In the genomic region with DNA sequence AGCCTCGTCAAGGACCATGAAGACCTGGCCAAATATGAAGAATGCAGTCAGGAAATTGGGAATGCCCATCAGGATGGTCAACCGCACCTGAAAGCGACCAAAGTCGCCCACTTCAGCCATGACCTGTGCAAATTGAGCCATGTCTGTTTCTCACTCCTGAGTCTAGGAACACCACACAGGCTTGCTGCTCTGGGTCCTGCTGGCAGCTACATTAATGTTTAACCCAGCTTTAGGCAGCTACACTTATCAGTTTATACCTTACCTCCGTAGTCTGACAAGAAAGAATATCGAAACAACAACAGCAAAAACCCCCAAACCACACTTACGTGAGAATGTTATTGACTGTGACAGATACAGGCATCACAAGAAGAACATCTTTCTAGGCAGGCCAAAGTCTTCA, we compare ENCODE assay signal across 27 mouse cellular contexts. TPM values are rescaled to one million over a fixed set of nuclear protein-coding genes. Genes with fewer than 3 reads are reported as not detected.
A peak's percentile ranks its signal among the peaks of the same experiment; 100 is the strongest.
DNase-seq lines count a peak whose midpoint lies in the region; ATAC-seq and TF ChIP-seq lines count a peak whose summit lies in the region.
"Had no signal": no experiment of that assay in that cellular context is flagged by ENCODE, and none has a peak within 500 bp of the region (broad histone marks: within the 10 kb centered on the region; RNA-seq: fewer than 3 reads in every experiment).

No protein-coding gene starts in this region.

- H3K4me1 ChIP-seq in liver, embryonic 11.5 days (replicated peaks; ENCODE audit: control insufficient read depth, insufficient read depth, low read length), result peaks cover 4% of the 10 kb centered on the region
- peaks cover 26% of the 10 kb centered on the region for H3K4me1 ChIP-seq in liver, embryonic 13.5 days (replicated peaks)
- H3K4me1 ChIP-seq in liver, postnatal 0 days (ENCODE audit: insufficient read depth), result peaks cover 8% of the 10 kb centered on the region; the same call in 1 of the 2 replicates
- no peaks in the 10 kb centered on the region for H3K4me1 ChIP-seq in kidney, embryonic 14.5 days (ENCODE audit: control insufficient read depth, insufficient read depth, low read length)
- H3K4me1 ChIP-seq: embryonic facial prominence, embryonic 10.5 days; forebrain, embryonic 13.5 days; hindbrain, embryonic 10.5 days; hindbrain, embryonic 15.5 days had no signal

- H3K27me3 ChIP-seq in liver, embryonic 11.5 days (replicated peaks; ENCODE audit: control insufficient read depth, insufficient read depth, low read length), result no peaks in the 10 kb centered on the region
- no peaks in the 10 kb centered on the region for H3K27me3 ChIP-seq in liver, embryonic 13.5 days
- H3K27me3 ChIP-seq in liver, postnatal 0 days (ENCODE audit: insufficient read depth, low read length), result no peaks in the 10 kb centered on the region
- H3K27me3 ChIP-seq in kidney, embryonic 14.5 days (ENCODE audit: control insufficient read depth, insufficient read depth, low read length), result no peaks in the 10 kb centered on the region
- H3K27me3 ChIP-seq: forebrain, embryonic 13.5 days; hindbrain, embryonic 15.5 days; Patski had no signal

- ATAC-seq in liver, embryonic 11.5 days (replicated peaks; ENCODE audit: low FRiP score), result peak; percentile 31; the same call in 1 of the 2 replicates
- ATAC-seq in liver, embryonic 13.5 days (ENCODE audit: low read depth), result peak; percentile 60; the same call in 1 of the 2 replicates
- peak; percentile 44; the same call in 1 of the 2 replicates for ATAC-seq in liver, postnatal 0 days
- ATAC-seq in kidney, embryonic 14.5 days (ENCODE audit: low FRiP score, low TSS enrichment), result no peak
- ATAC-seq: activated CD4-positive, CD25-positive, alpha-beta regulatory T cell, adult 4 months; forebrain, embryonic 13.5 days; forebrain, postnatal 0 days; Patski had no signal

- WGBS in liver, embryonic 11.5 days, result 75% methylated on average over 7 of the region's 7 CpGs
- WGBS in liver, embryonic 13.5 days (ENCODE audit: insufficient replicate concordance), result 63% methylated on average over 7 of the region's 7 CpGs
- 68% methylated on average over 7 of the region's 7 CpGs for WGBS in liver, postnatal 0 days (ENCODE audit: insufficient replicate concordance)
- 88% methylated on average over 7 of the region's 7 CpGs for WGBS in kidney, embryonic 14.5 days

- TF ChIP-seq EP300 in liver, postnatal 0 days (IDR thresholded peaks at IDR 0.05; ENCODE audit: low read depth), result peak; percentile 16; the same call in 1 of the 2 replicates

- no peak for TF ChIP-seq CTCF in liver, postnatal 0 days (IDR thresholded peaks at IDR 0.05; ENCODE audit: low read depth)

- no peak overlapping the region; the same call in 1 of the 2 replicates for H3K27ac ChIP-seq in liver, embryonic 11.5 days (ENCODE audit: low read depth, low read length)
- no peak overlapping the region for H3K27ac ChIP-seq in liver, embryonic 13.5 days
- no peak overlapping the region for H3K27ac ChIP-seq in liver, postnatal 0 days (ENCODE audit: low read depth)
- H3K27ac ChIP-seq in kidney, embryonic 14.5 days (ENCODE audit: low read depth, low read length), result no peak overlapping the region
- H3K27ac ChIP-seq: embryonic facial prominence, embryonic 10.5 days; forebrain, embryonic 13.5 days; gastrocnemius, adult 2 months; heart, adult 2 months; hindbrain, embryonic 10.5 days; hindbrain, embryonic 15.5 days had no signal

- H3K36me3 ChIP-seq in liver, embryonic 11.5 days (ENCODE audit: control insufficient read depth, insufficient read depth, low read length), result no peaks in the 10 kb centered on the region
- no peaks in the 10 kb centered on the region for H3K36me3 ChIP-seq in liver, embryonic 13.5 days
- H3K36me3 ChIP-seq in liver, postnatal 0 days (replicated peaks; ENCODE audit: insufficient read depth, low read length), result no peaks in the 10 kb centered on the region
- H3K36me3 ChIP-seq in kidney, embryonic 14.5 days (ENCODE audit: control insufficient read depth, insufficient read depth, low read length), result no peaks in the 10 kb centered on the region
- H3K36me3 ChIP-seq: hindbrain, embryonic 10.5 days; hindbrain, embryonic 15.5 days had no signal

- no peak overlapping the region for H3K9ac ChIP-seq in liver, embryonic 11.5 days (ENCODE audit: low read depth, low read length)
- no peak overlapping the region for H3K9ac ChIP-seq in liver, embryonic 13.5 days
- no peak overlapping the region for H3K9ac ChIP-seq in liver, postnatal 0 days (replicated peaks)
- H3K9ac ChIP-seq in kidney, embryonic 14.5 days (ENCODE audit: low read depth, low read length), result no peak overlapping the region
- H3K9ac ChIP-seq: forebrain, embryonic 13.5 days; forebrain, postnatal 0 days; hindbrain, embryonic 15.5 days had no signal

- no peak for DNase-seq in liver, embryonic 11.5 days (ENCODE audit: low spot score)
- DNase-seq in liver, result no peak
- no peak for DNase-seq in liver, embryonic 13.5 days
- DNase-seq in liver, postnatal 0 days, result no peak
- no peak for DNase-seq in layer of hippocampus, adult 9-10 months (ENCODE audit: low spot score)
- DNase-seq in embryo, embryonic 9.5 days (ENCODE audit: extremely low spot score), result no peak
- no peak for DNase-seq in frontal cortex, postnatal 25 days (ENCODE audit: low spot score in 2 of 2)
- DNase-seq: adrenal gland, adult 2 months; adrenal gland, postnatal 25 days; cerebellum, adult 18-20 months; cerebellum, adult 9-11 months; cerebellum, postnatal 36 days; forebrain, postnatal 0 days; gastrocnemius, adult 2 months; gastrocnemius, postnatal 36 days; heart, adult 2 months had no signal

- H3K4me3 ChIP-seq in liver, embryonic 11.5 days (ENCODE audit: low read depth, low read length), result no peak overlapping the region
- no peak overlapping the region for H3K4me3 ChIP-seq in liver, embryonic 13.5 days (replicated peaks)
- peak overlapping the region; percentile 13; the same call in 1 of the 2 replicates for H3K4me3 ChIP-seq in liver, postnatal 0 days (ENCODE audit: low read depth, low read length)
- H3K4me3 ChIP-seq in kidney, embryonic 14.5 days (ENCODE audit: low read length), result no peak overlapping the region
- H3K4me3 ChIP-seq: embryonic facial prominence, embryonic 10.5 days; forebrain, embryonic 13.5 days; gastrocnemius, adult 2 months; heart, adult 2 months; hindbrain, embryonic 10.5 days; hindbrain, embryonic 15.5 days had no signal

- peak overlapping the region; percentile 3; the same call in 1 of the 2 replicates for H3K4me2 ChIP-seq in liver, embryonic 11.5 days
- peak overlapping the region; percentile 30 for H3K4me2 ChIP-seq in liver, embryonic 13.5 days
- H3K4me2 ChIP-seq in liver, postnatal 0 days (ENCODE audit: low read depth, low read length), result peak overlapping the region; percentile 60
- no peak overlapping the region for H3K4me2 ChIP-seq in kidney, embryonic 14.5 days (replicated peaks; ENCODE audit: low read depth, low read length)
- H3K4me2 ChIP-seq: forebrain, embryonic 13.5 days; heart, embryonic 11.5 days; hindbrain, embryonic 15.5 days had no signal

- no peaks in the 10 kb centered on the region for H3K9me3 ChIP-seq in liver, embryonic 11.5 days (ENCODE audit: control insufficient read depth, low read length)
- no peaks in the 10 kb centered on the region for H3K9me3 ChIP-seq in liver, embryonic 13.5 days (replicated peaks)
- H3K9me3 ChIP-seq in liver, postnatal 0 days (ENCODE audit: low read length), result no peaks in the 10 kb centered on the region
- no peaks in the 10 kb centered on the region for H3K9me3 ChIP-seq in kidney, embryonic 14.5 days (ENCODE audit: control insufficient read depth, low read length)
- H3K9me3 ChIP-seq: embryonic facial prominence, embryonic 10.5 days; forebrain, embryonic 13.5 days; hindbrain, embryonic 10.5 days; hindbrain, embryonic 15.5 days had no signal

RNA-seq across cellular contexts. Expression of gene Slc22a13, which starts 22.7 kb away (rescaled TPM):
- polyA plus RNA-seq in liver, embryonic 11.5 days (2014; fragmentation: Nextera tagmentation; extraction: Ambion mirVana), result not detected in 2 replicates
- polyA plus RNA-seq in liver, embryonic 13.5 days (2015; fragmentation: Nextera tagmentation; extraction: Ambion mirVana), result not detected in 2 replicates
- polyA plus RNA-seq in liver, postnatal 0 days (2015; fragmentation: Nextera tagmentation; extraction: Ambion mirVana), result not detected in 2 replicates
- 0.44 and 0.93 TPM in 2 replicates for polyA plus RNA-seq in kidney, embryonic 14.5 days (2014; fragmentation: Nextera tagmentation; extraction: Ambion mirVana)
- polyA plus RNA-seq: activated CD4-positive, CD25-positive, alpha-beta regulatory T cell, adult 4 months; adrenal gland, adult 2 months; C2C12; embryonic facial prominence, embryonic 10.5 days; embryonic facial prominence, embryonic 14.5 days; forebrain, embryonic 13.5 days; forebrain, postnatal 0 days; heart, embryonic 11.5 days; heart, embryonic 16.5 days; hindbrain, embryonic 10.5 days; hindbrain, embryonic 15.5 days had no signal
